Mouse (Mus musculus): ENCODE measurements around the gene Sprr2h.

Gene Sprr2h

GRCm38 (mm10) chr3:92385385-92385784, at the start of gene Sprr2h:
Gene Sprr2h, plus strand, starts transcription at chr3:92385685.
- no peak for DNase-seq (ENCODE audit: low spot score in 2 of 2)

- DNase-seq (ENCODE audit: low spot score in 2 of 2): no peak
Measured at GRCm38 (mm10) chr3:92336278-92336677, 49.2 kb upstream of the Sprr2h start.

GRCm38 (mm10) chr3:92338840-92339239, 46.6 kb upstream of the Sprr2h start, which contains the start of gene Sprr2d:
Gene Sprr2d, plus strand, starts transcription at chr3:92339140.
- no peak for DNase-seq (ENCODE audit: low spot score in 2 of 2)

- no peak for DNase-seq (ENCODE audit: low spot score in 2 of 2)
Measured at GRCm38 (mm10) chr3:92351843-92352242, 33.6 kb upstream of the Sprr2h start, which contains the start of gene Sprr2e. Gene Sprr2e, plus strand, starts transcription at chr3:92352143.

- DNase-seq (ENCODE audit: low spot score in 2 of 2): no peak
Measured at GRCm38 (mm10) chr3:92361619-92362018, 23.9 kb upstream of the Sprr2h start.

- no peak for DNase-seq (ENCODE audit: low spot score in 2 of 2)
Measured at GRCm38 (mm10) chr3:92364887-92365286, 20.6 kb upstream of the Sprr2h start, which contains the start of gene Sprr2f. Gene Sprr2f, plus strand, starts transcription at chr3:92365187.

GRCm38 (mm10) chr3:92373613-92374012, 11.9 kb upstream of the Sprr2h start:
- DNase-seq (ENCODE audit: low spot score in 2 of 2): no peak

GRCm38 (mm10) chr3:92394301-92394700, 8.8 kb downstream of the Sprr2h start:
- no peak for DNase-seq (ENCODE audit: low spot score in 2 of 2)

- no peak for DNase-seq (ENCODE audit: low spot score in 2 of 2)
Measured at GRCm38 (mm10) chr3:92407691-92408090, 22.2 kb downstream of the Sprr2h start, which contains the start of gene Sprr2i. Gene Sprr2i, plus strand, starts transcription at chr3:92407991.

GRCm38 (mm10) chr3:92417782-92418181, 32.3 kb downstream of the Sprr2h start, which contains the start of gene Sprr2j-ps:
Gene Sprr2j-ps, plus strand, starts transcription at chr3:92418082.
- DNase-seq (ENCODE audit: low spot score in 2 of 2): no peak

- no peak for DNase-seq (ENCODE audit: low spot score in 2 of 2)
Measured at GRCm38 (mm10) chr3:92429323-92429722, 43.8 kb downstream of the Sprr2h start, which contains the start of gene Gm9774. Gene Gm9774, minus strand, starts transcription at chr3:92429423.

- DNase-seq (ENCODE audit: low spot score in 2 of 2): no peak
Measured at GRCm38 (mm10) chr3:92432282-92432681, 46.8 kb downstream of the Sprr2h start, which contains the start of gene Sprr2k. Gene Sprr2k, plus strand, starts transcription at chr3:92432582.
